27 mouse cellular contexts compared by ENCODE assay signal in the genomic region with DNA sequence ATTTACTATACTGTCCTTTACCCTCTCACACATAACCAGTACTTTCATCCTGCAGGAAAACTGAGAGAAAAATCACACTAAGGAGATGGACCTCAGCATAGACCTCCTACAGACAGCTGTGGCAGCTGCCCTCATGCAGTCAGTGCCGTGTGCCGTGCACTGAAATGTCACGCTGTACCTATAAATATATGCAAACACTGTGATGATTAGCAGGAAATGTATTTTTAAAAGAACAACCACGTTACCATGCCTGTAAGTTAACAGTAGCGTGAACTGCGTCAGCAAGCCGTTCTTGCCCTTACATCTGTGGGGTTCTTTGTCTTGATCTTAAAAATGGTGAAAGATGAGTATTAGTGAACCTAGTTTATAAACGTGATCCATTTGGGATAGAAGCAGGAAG. TPM values are rescaled to one million over a fixed set of nuclear protein-coding genes. Genes with fewer than 3 reads are reported as not detected.
DNase-seq lines count a peak whose midpoint lies in the region; ATAC-seq and TF ChIP-seq lines count a peak whose summit lies in the region.
"Had no signal": no experiment of that assay in that cellular context is flagged by ENCODE, and none has a peak within 500 bp of the region (broad histone marks: within the 10 kb centered on the region; RNA-seq: fewer than 3 reads in every experiment).

No protein-coding gene starts in this region.

- no peak overlapping the region for H3K4me3 ChIP-seq in spleen, adult 2 months (ENCODE audit: extremely low read depth, insufficient read depth, insufficient read length)
- H3K4me3 ChIP-seq: embryonic facial prominence, embryonic 13.5 days; embryonic facial prominence, embryonic 15.5 days; erythroblast, embryonic 14.5 days; forebrain, embryonic 10.5 days; forebrain, embryonic 12.5 days had no signal

- peaks cover 15% of the 10 kb centered on the region; the same call in 1 of the 2 replicates for H3K4me1 ChIP-seq in spleen, adult 2 months (ENCODE audit: control insufficient read depth, insufficient read depth, insufficient read length)
- H3K4me1 ChIP-seq: embryonic facial prominence, embryonic 15.5 days; forebrain, embryonic 12.5 days had no signal

- peak; percentile 16 to 48 for DNase-seq in spleen, adult 2 months (ENCODE audit: low read depth in 1 of 2, low spot score in 2 of 2)
- no peak for DNase-seq in spleen, postnatal 14 days (ENCODE audit: low spot score in 2 of 2)
- DNase-seq in A20 (ENCODE audit: low read depth, low spot score), result peak; percentile 39
- DNase-seq in kidney, postnatal 10 days, result no peak
- no peak for DNase-seq in cerebellum, postnatal 36 days
- DNase-seq: adrenal gland, adult 8-10 months; adrenal gland, postnatal 14 days; adrenal gland, postnatal 36 days; cerebellum, adult 11-12 months; cerebellum, adult 2 months; cerebellum, adult 9-10 months; cerebellum, postnatal 10 days; cerebellum, postnatal 25 days; embryo, embryonic 11 days had no signal

- no peaks in the 10 kb centered on the region for H3K27me3 ChIP-seq in spleen, adult 2 months (ENCODE audit: control insufficient read depth, insufficient read depth, low read length)
- H3K27me3 ChIP-seq: CH12.LX; embryonic facial prominence, embryonic 13.5 days; embryonic facial prominence, embryonic 15.5 days; forebrain, embryonic 12.5 days; Patski had no signal

- no peak for TF ChIP-seq CTCF in spleen, adult 2 months (IDR thresholded peaks at IDR 0.05; ENCODE audit: extremely low read depth, insufficient read depth, insufficient read length, insufficient replicate concordance)

- peak; percentile 62; the same call in 1 of the 2 replicates for ATAC-seq in neutrophil, adult 5-6 weeks (ENCODE audit: extremely low read depth, insufficient number of reproducible peaks, low FRiP score, poor library complexity, severe bottlenecking)
- ATAC-seq: activated CD4-positive, CD25-positive, alpha-beta regulatory T cell, adult 4 months; CD4-positive, CD25-positive, alpha-beta regulatory T cell, adult 4 months; forebrain, embryonic 14.5 days; forebrain, embryonic 16.5 days; Patski had no signal

- peak overlapping the region; percentile 46 for H3K27ac ChIP-seq in spleen, adult 2 months (ENCODE audit: insufficient read depth, low read length)
- H3K27ac ChIP-seq: embryonic facial prominence, embryonic 13.5 days; embryonic facial prominence, embryonic 15.5 days; forebrain, embryonic 10.5 days; forebrain, embryonic 12.5 days had no signal

- TF ChIP-seq POLR2A in spleen, adult 2 months (IDR thresholded peaks at IDR 0.05; ENCODE audit: low read depth, low read length), result no peak

- WGBS in spleen, adult 2 months, result 35% methylated on average over 8 of the region's 8 CpGs

- no peaks in the 10 kb centered on the region for H3K36me3 ChIP-seq in spleen, adult 2 months (ENCODE audit: control insufficient read depth, insufficient read depth, low read length)

RNA-seq across cellular contexts. Expression of a gene that starts 49.2 kb away (rescaled TPM):
- polyA plus RNA-seq in spleen, adult 2 months (2012; rRNA removed), result 2.3 and 3.3 TPM in 2 replicates
- total RNA-seq in neutrophil, adult 5-6 weeks (2017), result 1.8 and 3.4 TPM in 2 replicates
- polyA plus RNA-seq: CD4-positive, CD25-positive, alpha-beta regulatory T cell, adult 4 months; G1E had no signal

Comparison
In these comparisons a context has a peak if more than half of its experiments do, and no peak if none do; other contexts are left out.
1. DNase-seq: peak in spleen, adult 2 months (2 of 2) and A20 (single experiment); none in spleen, postnatal 14 days (0 of 2), kidney, postnatal 10 days (single experiment) and cerebellum, postnatal 36 days (0 of 2).